10 mouse cellular contexts compared by ENCODE assay signal in the genomic region with DNA sequence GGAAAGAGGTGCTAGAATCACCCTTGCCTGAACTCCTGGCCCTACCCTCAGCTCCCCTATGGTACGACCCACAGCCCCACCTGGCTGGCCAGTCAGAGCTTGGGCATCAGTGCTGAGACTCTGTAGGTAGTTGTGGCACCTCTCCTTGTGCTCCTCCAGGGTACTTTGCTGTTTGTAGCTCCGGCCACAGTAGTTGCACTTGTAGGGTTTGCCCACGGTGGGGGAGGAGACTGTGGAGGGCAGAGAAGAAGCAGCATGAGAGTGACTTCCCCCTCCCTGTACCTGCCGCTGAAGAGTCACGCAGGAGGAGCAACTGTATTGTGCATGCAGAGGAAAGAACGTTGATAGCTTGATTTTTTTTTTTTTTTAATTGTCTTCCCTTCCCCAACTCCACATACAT. TPM values are rescaled to one million over a fixed set of nuclear protein-coding genes. Genes with fewer than 3 reads are reported as not detected.
A peak's percentile ranks its signal among the peaks of the same experiment; 100 is the strongest.
DNase-seq lines count a peak whose midpoint lies in the region; ATAC-seq and TF ChIP-seq lines count a peak whose summit lies in the region.
"Had no signal": no experiment of that assay in that cellular context is flagged by ENCODE, and none has a peak within 500 bp of the region (broad histone marks: within the 10 kb centered on the region; RNA-seq: fewer than 3 reads in every experiment).

No protein-coding gene starts in this region.

- WGBS in heart, embryonic 10.5 days, result 38% methylated on average over 6 of the region's 6 CpGs
- 15% methylated on average over 6 of the region's 6 CpGs for WGBS in spleen, adult 2 months

- TF ChIP-seq CTCF in spleen, adult 2 months (IDR thresholded peaks at IDR 0.05; ENCODE audit: extremely low read depth, insufficient read depth, insufficient read length, insufficient replicate concordance), result no peak

- ATAC-seq in megakaryocyte progenitor cell, adult 5-6 weeks (replicated peaks; ENCODE audit: poor library complexity), result peak; percentile 71

- H3K4me3 ChIP-seq in heart, embryonic 10.5 days, result peak overlapping the region; percentile 39
- H3K4me3 ChIP-seq in spleen, adult 2 months (ENCODE audit: extremely low read depth, insufficient read depth, insufficient read length), result peak overlapping the region; percentile 43; the same call in 1 of the 2 replicates

- DNase-seq in heart, embryonic 10.5 days (ENCODE audit: low spot score), result no peak
- DNase-seq in heart, postnatal 4 days, result no peak
- peak in 1 of 2 experiments; percentile 30 for DNase-seq in spleen, adult 2 months (ENCODE audit: low read depth in 1 of 2, low spot score in 2 of 2)
- no peak for DNase-seq in spleen, adult 18-20 months
- no peak for DNase-seq in urinary bladder, adult 2 months (ENCODE audit: low spot score)
- DNase-seq in urinary bladder, postnatal 10 days (ENCODE audit: low spot score), result no peak
- DNase-seq in adrenal gland, adult 2 months, result no peak
- DNase-seq: cerebellum, postnatal 36 days; kidney, adult 2 months had no signal

- no peak for TF ChIP-seq POLR2A in spleen, adult 2 months (IDR thresholded peaks at IDR 0.05; ENCODE audit: low read depth, low read length)

- H3K27me3 ChIP-seq in heart, embryonic 10.5 days (ENCODE audit: insufficient read depth, poor library complexity, severe bottlenecking), result peaks cover 20% of the 10 kb centered on the region; the same call in 1 of the 2 replicates
- no peaks in the 10 kb centered on the region for H3K27me3 ChIP-seq in spleen, adult 2 months (ENCODE audit: control insufficient read depth, insufficient read depth, low read length)

- peak overlapping the region; percentile 30 for H3K27ac ChIP-seq in heart, embryonic 10.5 days
- H3K27ac ChIP-seq in spleen, adult 2 months (ENCODE audit: insufficient read depth, low read length), result peak overlapping the region; percentile 71

- H3K36me3 ChIP-seq in heart, embryonic 10.5 days, result peaks cover 28% of the 10 kb centered on the region
- no peaks in the 10 kb centered on the region for H3K36me3 ChIP-seq in spleen, adult 2 months (ENCODE audit: control insufficient read depth, insufficient read depth, low read length)

- H3K4me1 ChIP-seq in heart, embryonic 10.5 days, result peaks cover 29% of the 10 kb centered on the region
- H3K4me1 ChIP-seq in spleen, adult 2 months (ENCODE audit: control insufficient read depth, insufficient read depth, insufficient read length), result no peaks in the 10 kb centered on the region; the same call in 1 of the 2 replicates

- H3K9me3 ChIP-seq in heart, embryonic 10.5 days, result no peaks in the 10 kb centered on the region

RNA-seq across cellular contexts. Expression of a gene that starts 9.2 kb away (rescaled TPM):
- 2.3 and 2.7 TPM in 2 replicates for polyA plus RNA-seq in heart, embryonic 10.5 days (2016; fragmentation: Nextera tagmentation; extraction: Ambion mirVana)
- 1 to 10 TPM; 1.7 to 2.4 TPM for total RNA-seq in heart, postnatal 4 days (2021)
- 1.1 and 1.7 TPM in 2 replicates for polyA plus RNA-seq in spleen, adult 2 months (2012; rRNA removed)
- 0.20 TPM in 1 of 2 replicates, not detected in the other for total RNA-seq in megakaryocyte progenitor cell, adult 5-6 weeks (2015)
- total RNA-seq in megakaryocyte progenitor cell, adult 5-6 weeks (2017), result 0.04 TPM in 1 of 2 replicates, not detected in the other
- 1.4 and 2.3 TPM in 2 replicates for polyA plus RNA-seq in urinary bladder, adult 2 months (2012; rRNA removed)
- total RNA-seq in adrenal gland, adult 2 months (2021), result 1 to 10 TPM; 1.9 to 2.6 TPM
- 3.1 and 3.5 TPM in 2 replicates for polyA plus RNA-seq in adrenal gland, adult 2 months (2012; rRNA removed)

RNA-seq across cellular contexts. Expression of a gene that starts 10.0 kb away (rescaled TPM):
- 400 and 429 TPM in 2 replicates for polyA plus RNA-seq in heart, embryonic 10.5 days (2016; fragmentation: Nextera tagmentation; extraction: Ambion mirVana)
- 100 to 1,000 TPM; 505 to 516 TPM for total RNA-seq in heart, postnatal 4 days (2021)
- polyA plus RNA-seq in spleen, adult 2 months (2012; rRNA removed), result 929 and 934 TPM in 2 replicates
- 2,069 and 2,075 TPM in 2 replicates for total RNA-seq in megakaryocyte progenitor cell, adult 5-6 weeks (2015)
- 838 and 883 TPM in 2 replicates for total RNA-seq in megakaryocyte progenitor cell, adult 5-6 weeks (2017)
- polyA plus RNA-seq in urinary bladder, adult 2 months (2012; rRNA removed), result 1,064 and 1,154 TPM in 2 replicates
- 100 to 1,000 TPM; 715 to 972 TPM for total RNA-seq in adrenal gland, adult 2 months (2021)
- 581 and 897 TPM in 2 replicates for polyA plus RNA-seq in adrenal gland, adult 2 months (2012; rRNA removed)

RNA-seq across cellular contexts. Expression of a gene that starts 37.3 kb away (rescaled TPM):
- 11.8 and 15.7 TPM in 2 replicates for polyA plus RNA-seq in heart, embryonic 10.5 days (2016; fragmentation: Nextera tagmentation; extraction: Ambion mirVana)
- 10 to 100 TPM; 11.6 to 12.1 TPM for total RNA-seq in heart, postnatal 4 days (2021)
- 6.5 and 6.9 TPM in 2 replicates for polyA plus RNA-seq in spleen, adult 2 months (2012; rRNA removed)
- 2.0 and 2.2 TPM in 2 replicates for total RNA-seq in megakaryocyte progenitor cell, adult 5-6 weeks (2015)
- total RNA-seq in megakaryocyte progenitor cell, adult 5-6 weeks (2017), result 4.8 and 5.6 TPM in 2 replicates
- polyA plus RNA-seq in urinary bladder, adult 2 months (2012; rRNA removed), result 19.2 and 21.0 TPM in 2 replicates
- total RNA-seq in adrenal gland, adult 2 months (2021), result 10 to 100 TPM; 29.2 to 32.7 TPM
- polyA plus RNA-seq in adrenal gland, adult 2 months (2012; rRNA removed), result 10.2 and 10.8 TPM in 2 replicates

RNA-seq across cellular contexts. Expression of a gene that starts 47.1 kb away (rescaled TPM):
- polyA plus RNA-seq in heart, embryonic 10.5 days (2016; fragmentation: Nextera tagmentation; extraction: Ambion mirVana), result 7.4 and 7.7 TPM in 2 replicates
- total RNA-seq in heart, postnatal 4 days (2021), result 1 to 10 TPM; 7.1 to 8.2 TPM
- 1.6 TPM in 2 replicates for polyA plus RNA-seq in spleen, adult 2 months (2012; rRNA removed)
- total RNA-seq in megakaryocyte progenitor cell, adult 5-6 weeks (2015), result 2.1 and 2.9 TPM in 2 replicates
- 1.7 and 2.1 TPM in 2 replicates for total RNA-seq in megakaryocyte progenitor cell, adult 5-6 weeks (2017)
- 25.1 and 27.0 TPM in 2 replicates for polyA plus RNA-seq in urinary bladder, adult 2 months (2012; rRNA removed)
- total RNA-seq in adrenal gland, adult 2 months (2021), result 1 to 10 TPM; 2.3 to 3.8 TPM
- polyA plus RNA-seq in adrenal gland, adult 2 months (2012; rRNA removed), result 1.1 and 1.3 TPM in 2 replicates

RNA-seq across cellular contexts. Expression of a gene that starts 59.5 kb away (rescaled TPM):
- 66.2 and 69.1 TPM in 2 replicates for polyA plus RNA-seq in heart, embryonic 10.5 days (2016; fragmentation: Nextera tagmentation; extraction: Ambion mirVana)
- 10 to 100 TPM; 65.1 to 66.3 TPM for total RNA-seq in heart, postnatal 4 days (2021)
- polyA plus RNA-seq in spleen, adult 2 months (2012; rRNA removed), result 43.3 and 44.4 TPM in 2 replicates
- 33.1 and 40.2 TPM in 2 replicates for total RNA-seq in megakaryocyte progenitor cell, adult 5-6 weeks (2015)
- 47.9 and 50.6 TPM in 2 replicates for total RNA-seq in megakaryocyte progenitor cell, adult 5-6 weeks (2017)
- polyA plus RNA-seq in urinary bladder, adult 2 months (2012; rRNA removed), result 101 and 107 TPM in 2 replicates
- 100 to 1,000 TPM; 112 to 127 TPM for total RNA-seq in adrenal gland, adult 2 months (2021)
- 46.5 and 69.5 TPM in 2 replicates for polyA plus RNA-seq in adrenal gland, adult 2 months (2012; rRNA removed)
